Mouse (Mus musculus) forebrain, postnatal 0 days (tissue): ENCODE results near the gene Rph3al. TPM values are rescaled to one million over a fixed set of nuclear protein-coding genes. Genes with fewer than 3 reads are reported as not detected.

ENCODE experiments used
- ATAC-seq: fragments of 200-750 bp; cut with Nextera tagmentation; 2 replicates; pipeline ENCODE4 v1.8.0; 2017; ENCODE audit warnings: mild to moderate bottlenecking, moderate library complexity
- DNase-seq: peaks from one replicate; pipeline ENCODE4 v3.0.0-alpha.2; 2015
- H3K27ac ChIP-seq: fragments of 300-500 bp; sonication (generic); 2 replicates; pipeline ENCODE4 v1.5.1; 2014; ENCODE audit warnings: low read depth, mild to moderate bottlenecking, antibody characterized with exemption, low read length, moderate library complexity, mixed read lengths
- H3K27me3 ChIP-seq: fragments of 300-500 bp; sonication (generic); 2 replicates; pipeline ENCODE4 v1.6.1; 2014; ENCODE audit warnings: mild to moderate bottlenecking, low read length, mixed read lengths; ENCODE audit not compliant: insufficient read depth
- H3K36me3 ChIP-seq: fragments of 300-500 bp; sonication (generic); 2 replicates; pipeline ENCODE4 v1.6.1; 2014; ENCODE audit warnings: mild to moderate bottlenecking, moderate library complexity; ENCODE audit not compliant: insufficient read depth
- H3K4me1 ChIP-seq: fragments of 300-500 bp; sonication (generic); 2 replicates; pipeline ENCODE4 v1.6.1; 2014; ENCODE audit warnings: antibody characterized with exemption; ENCODE audit not compliant: insufficient read depth
- H3K4me2 ChIP-seq: fragments of 300-500 bp; sonication (generic); 2 replicates; pipeline ENCODE4 v1.6.1; 2014; ENCODE audit warnings: low read depth, mild to moderate bottlenecking, moderate library complexity
- H3K4me3 ChIP-seq: fragments of 300-500 bp; sonication (generic); 2 replicates; pipeline ENCODE4 v1.5.1; 2014; ENCODE audit warnings: low read depth, low read length, mixed read lengths
- H3K9ac ChIP-seq: fragments of 300-500 bp; sonication (generic); 2 replicates; pipeline ENCODE4 v1.6.1; 2014; ENCODE audit warnings: mild to moderate bottlenecking
- H3K9me3 ChIP-seq: fragments of 300-500 bp; sonication (generic); 2 replicates; pipeline ENCODE4 v1.6.1; 2016; ENCODE audit warnings: low read length
- CTCF ChIP-seq: sonication (generic); IDR thresholded peaks from 2 replicates; pipeline ENCODE4 v1.5.1; 2016; ENCODE audit warnings: antibody characterized with exemption, control low read depth, low read depth
- WGBS: fragments of 180-500 bp; shearing (Covaris S2); extraction: QIAGEN DNeasy Blood & Tissue Kit; methylation state at CpG from one replicate; pipeline ENCODE4 v1.1.7; 2014; 5-methylcytosine and 5-hydroxymethylcytosine counted together
- polyA plus RNA-seq: library from polyadenylated mRNA; unstranded; fragments of >200 nt; fragmentation: Nextera tagmentation; extraction: Ambion mirVana; gene quantifications from 2 replicates; pipeline ENCODE4 v1.2.1, GENCODE M21; 2015
- total RNA-seq: library from RNA; depleted of rRNA; stranded (reverse); fragments of >200 nt; gene quantifications from 2 replicates; pipeline ENCODE4 v1.2.3, GENCODE M21; 2014

Rph3al gene
- total and polyA plus RNA-seq, 2 experiments from 2014 or later, result 1.9 to 2.4 TPM

- DNase-seq (no peak), ATAC-seq (no peak)
- 45% methylated on average over 15 of the region's 15 CpGs for WGBS
- Histone ChIP-seq H3K9me3 (no peaks in the 10 kb centered on the region), H3K4me2 (no peak overlapping the region), H3K4me1 (no peaks in the 10 kb centered on the region), H3K4me3 (no peak overlapping the region), H3K9ac (no peak overlapping the region), H3K36me3 (no peaks in the 10 kb centered on the region), H3K27me3 (no peaks in the 10 kb centered on the region), H3K27ac (no peak overlapping the region)
- no peak for TF ChIP-seq CTCF
Observed at GRCm38 (mm10) chr11:75876043-75876780, 62.0 kb downstream of the Rph3al start.

- Histone ChIP-seq H3K4me2 (no peak overlapping the region), H3K27ac (no peak overlapping the region), H3K9ac (no peak overlapping the region), H3K36me3 (no peaks in the 10 kb centered on the region), H3K9me3 (no peaks in the 10 kb centered on the region), H3K4me1 (peaks cover 7% of the 10 kb centered on the region; the same call in 1 of the 2 replicates), H3K27me3 (no peaks in the 10 kb centered on the region), H3K4me3 (no peak overlapping the region)
- DNase-seq (no peak), ATAC-seq (no peak)
- TF ChIP-seq CTCF, result no peak
- WGBS, result 81% methylated on average over 1 of the region's 1 CpGs
Observed at GRCm38 (mm10) chr11:75871688-75872087, 66.5 kb downstream of the Rph3al start.

GRCm38 (mm10) chr11:75870947-75871346 lies 67.3 kb downstream of the Rph3al start:
- Histone ChIP-seq H3K4me2 (no peak overlapping the region), H3K27ac (0 out of 2 replicates have a peak overlapping the region, but pooled peaks have one; percentile 35), H3K9ac (no peak overlapping the region), H3K27me3 (no peaks in the 10 kb centered on the region), H3K36me3 (no peaks in the 10 kb centered on the region), H3K9me3 (no peaks in the 10 kb centered on the region), H3K4me1 (peaks cover 7% of the 10 kb centered on the region; the same call in 1 of the 2 replicates), H3K4me3 (no peak overlapping the region)
- no peak for TF ChIP-seq CTCF
- no peak; the same call in 1 of the 2 replicates for ATAC-seq
- WGBS, result 30% methylated on average over 4 of the region's 4 CpGs
- no peak for DNase-seq

GRCm38 (mm10) chr11:75870386-75870785 lies 67.8 kb downstream of the Rph3al start:
- WGBS, result 29% methylated on average over 5 of the region's 5 CpGs
- H3K9me3 ChIP-seq, result no peaks in the 10 kb centered on the region
- H3K27me3 ChIP-seq, result no peaks in the 10 kb centered on the region
- H3K27ac ChIP-seq, result no peak overlapping the region
- ATAC-seq (peak; percentile 72; the same call in 1 of the 2 replicates), DNase-seq (no peak)
- H3K4me2 ChIP-seq, result no peak overlapping the region
- no peak for TF ChIP-seq CTCF
- H3K4me1 ChIP-seq, result peaks cover 7% of the 10 kb centered on the region; the same call in 1 of the 2 replicates
- H3K9ac ChIP-seq, result no peak overlapping the region
- no peak overlapping the region for H3K4me3 ChIP-seq
- no peaks in the 10 kb centered on the region for H3K36me3 ChIP-seq

- WGBS, result 35% methylated on average over 5 of the region's 5 CpGs
- Histone ChIP-seq H3K9me3 (no peaks in the 10 kb centered on the region), H3K4me3 (no peak overlapping the region), H3K4me1 (peaks cover 7% of the 10 kb centered on the region; the same call in 1 of the 2 replicates), H3K36me3 (no peaks in the 10 kb centered on the region), H3K27me3 (no peaks in the 10 kb centered on the region), H3K27ac (no peak overlapping the region), H3K9ac (no peak overlapping the region), H3K4me2 (no peak overlapping the region)
- DNase-seq, result peak; percentile 79
- ATAC-seq, result peak; percentile 85
- TF ChIP-seq CTCF, result peak; percentile 40; the same call in 1 of the 2 replicates
Observed at GRCm38 (mm10) chr11:75869898-75870297, 68.3 kb downstream of the Rph3al start.

- no peaks in the 10 kb centered on the region for H3K9me3 ChIP-seq
- no peak overlapping the region for H3K27ac ChIP-seq
- TF ChIP-seq CTCF, result no peak
- H3K4me2 ChIP-seq, result no peak overlapping the region
- no peak for ATAC-seq
- H3K27me3 ChIP-seq, result no peaks in the 10 kb centered on the region
- DNase-seq, result no peak
- 68% methylated on average over 4 of the region's 4 CpGs for WGBS
- no peak overlapping the region for H3K4me3 ChIP-seq
- H3K36me3 ChIP-seq, result no peaks in the 10 kb centered on the region
- no peak overlapping the region for H3K9ac ChIP-seq
- H3K4me1 ChIP-seq, result peaks cover 7% of the 10 kb centered on the region; the same call in 1 of the 2 replicates
Observed at GRCm38 (mm10) chr11:75866861-75867260, 71.4 kb downstream of the Rph3al start.

- no peak for ATAC-seq
- WGBS, result 20% methylated on average over 9 of the region's 9 CpGs
- DNase-seq, result no peak
Observed at GRCm38 (mm10) chr11:75865859-75866258, 72.4 kb downstream of the Rph3al start.

More at GRCm38 (mm10) chr11:75865859-75866258, 72.4 kb downstream of the Rph3al start:
- Histone ChIP-seq H3K4me3 (no peak overlapping the region), H3K27me3 (no peaks in the 10 kb centered on the region), H3K4me2 (no peak overlapping the region), H3K36me3 (no peaks in the 10 kb centered on the region), H3K27ac (0 out of 2 replicates have a peak overlapping the region, but pooled peaks have one; percentile 2), H3K9ac (no peak overlapping the region), H3K9me3 (no peaks in the 10 kb centered on the region), H3K4me1 (peaks cover 7% of the 10 kb centered on the region; the same call in 1 of the 2 replicates)
- no peak for TF ChIP-seq CTCF
